Mouse (Mus musculus) C2C12 (cell line): ENCODE data around the gene Epha1. TPM values are rescaled to one million over a fixed set of nuclear protein-coding genes. Genes with fewer than 3 reads are reported as not detected.

Experiments used
- H3K27me3 ChIP-seq: one replicate; pipeline ENCODE4 v1.6.1; 2011; ENCODE audit not compliant: control insufficient read depth, insufficient read depth, insufficient read length
- H3K36me3 ChIP-seq: one replicate; pipeline ENCODE4 v1.6.1; 2011; ENCODE audit not compliant: control insufficient read depth, insufficient read depth
- H3K4me3 ChIP-seq: one replicate; pipeline ENCODE4 v1.5.1; 2011; ENCODE audit warnings: mild to moderate bottlenecking, control low read depth; ENCODE audit not compliant: poor library complexity, insufficient read depth, severe bottlenecking
- H3K79me2 ChIP-seq: one replicate; pipeline ENCODE4 v1.6.1; 2011; ENCODE audit not compliant: control insufficient read depth, insufficient read depth
- H3K79me3 ChIP-seq: one replicate; pipeline ENCODE4 v1.6.1; 2011; ENCODE audit warnings: low read depth, control low read depth
- H3ac ChIP-seq: one replicate; pipeline ENCODE3; 2011; ENCODE audit warnings: low read depth; ENCODE audit not compliant: control insufficient read depth, insufficient read length
- CEBPB ChIP-seq: IDR thresholded peaks from one replicate; pipeline ENCODE4 v1.6.1; 2011; ENCODE audit warnings: low read depth, mild to moderate bottlenecking, control low read depth, moderate library complexity
- CTCF ChIP-seq: IDR thresholded peaks from one replicate; pipeline ENCODE4 v1.5.1; 2011; ENCODE audit not compliant: control insufficient read depth, insufficient read depth, insufficient read length
- FOSL1 ChIP-seq: IDR thresholded peaks from one replicate; pipeline ENCODE4 v1.8.0; 2011; ENCODE audit warnings: mild to moderate bottlenecking, low read length; ENCODE audit not compliant: poor library complexity, insufficient read depth, severe bottlenecking
- MAX ChIP-seq: IDR thresholded peaks from one replicate; pipeline ENCODE4 v1.6.1; 2011; ENCODE audit warnings: mild to moderate bottlenecking, control low read depth
- MYOD1 ChIP-seq: IDR thresholded peaks from one replicate; pipeline ENCODE4 v1.6.1; 2011; ENCODE audit warnings: low read depth; ENCODE audit not compliant: control insufficient read depth, insufficient read length
- MYOG ChIP-seq: IDR thresholded peaks from one replicate; pipeline ENCODE4 v1.6.1; 2011; ENCODE audit not compliant: control insufficient read depth, insufficient read length; ENCODE audit errors: extremely low read depth
- USF1 ChIP-seq: IDR thresholded peaks from one replicate; pipeline ENCODE4 v1.6.1; 2011; ENCODE audit warnings: low read depth, mild to moderate bottlenecking, control low read depth, moderate library complexity
- polyA plus RNA-seq: library from polyadenylated mRNA; unstranded; fragments of >200 nt; fragmentation: generic; extraction: Trizol; gene quantifications from one replicate; pipeline ENCODE4 v1.2.1, GENCODE M21; 2012; ENCODE audit warnings: missing spikeins

Gene Epha1
- polyA plus RNA-seq, 1 experiment: 8.4 TPM

- Histone ChIP-seq H3K4me3 (no peak overlapping the region), H3K36me3 (no peaks in the 10 kb centered on the region), H3ac (no peak overlapping the region), H3K79me3 (no peaks in the 10 kb centered on the region), H3K27me3 (no peaks in the 10 kb centered on the region), H3K79me2 (no peaks in the 10 kb centered on the region)
- TF ChIP-seq USF1 (no peak), MYOD1 (no peak)
These were observed 29.5 kb downstream of the Epha1 start for GRCm38 (mm10) chr6:42343361-42344120.

DNA sequence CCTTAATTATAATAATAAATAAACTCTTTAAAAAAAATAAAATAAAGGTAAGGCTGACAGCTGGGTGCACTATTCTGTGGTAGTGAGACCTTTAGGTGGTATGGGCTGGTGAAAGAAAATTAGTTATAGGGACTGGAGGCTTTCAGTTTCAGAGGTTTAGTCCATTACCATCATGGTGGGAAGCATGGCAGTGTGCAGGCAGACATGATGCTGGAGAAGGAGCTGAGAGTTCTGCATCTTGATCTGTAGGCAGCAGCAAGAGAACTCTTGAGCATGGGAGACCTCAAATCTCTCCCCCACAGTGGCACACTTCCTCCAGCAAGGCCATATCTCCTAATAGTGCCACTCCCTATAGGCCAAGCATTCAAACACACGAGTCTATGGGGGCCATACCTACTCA, 30.9 kb downstream of the Epha1 start:
- H3K36me3 ChIP-seq: no peaks in the 10 kb centered on the region
- H3K79me3 ChIP-seq: no peaks in the 10 kb centered on the region
- no peaks in the 10 kb centered on the region for H3K27me3 ChIP-seq

DNA sequence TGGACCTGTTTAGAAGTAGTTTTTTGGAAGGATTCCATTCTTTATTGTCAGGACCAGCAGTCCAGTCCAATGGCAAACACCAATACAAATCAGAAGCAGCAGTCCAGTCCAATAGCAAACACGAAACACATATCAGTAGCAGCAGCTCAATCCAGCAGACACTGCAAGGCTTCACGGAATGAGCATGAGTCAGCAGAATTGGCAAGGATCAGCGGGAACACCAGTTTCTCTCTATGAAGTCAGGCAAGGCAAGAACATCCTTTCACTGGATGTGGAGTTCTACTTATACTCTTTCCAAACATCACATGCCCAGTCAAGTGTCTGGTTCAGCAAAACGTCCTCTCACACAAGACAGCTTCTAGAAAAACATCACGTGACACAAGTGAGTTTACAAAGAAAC, 33.1 kb downstream of the Epha1 start:
- Histone ChIP-seq H3K4me3 (no peak overlapping the region), H3K79me3 (no peaks in the 10 kb centered on the region), H3K27me3 (no peaks in the 10 kb centered on the region), H3K36me3 (no peaks in the 10 kb centered on the region), H3ac (no peak overlapping the region), H3K79me2 (no peaks in the 10 kb centered on the region)
- TF ChIP-seq MYOD1 (no peak), USF1 (peak; percentile 26)

More for the DNA sequence above, 30.9 kb downstream of the Epha1 start:
- Histone ChIP-seq H3K4me3 (no peak overlapping the region), H3ac (no peak overlapping the region), H3K79me2 (no peaks in the 10 kb centered on the region)
- TF ChIP-seq MYOG (no peak), MYOD1 (no peak), MAX (no peak), USF1 (no peak), FOSL1 (no peak), CTCF (no peak), CEBPB (no peak)

DNA sequence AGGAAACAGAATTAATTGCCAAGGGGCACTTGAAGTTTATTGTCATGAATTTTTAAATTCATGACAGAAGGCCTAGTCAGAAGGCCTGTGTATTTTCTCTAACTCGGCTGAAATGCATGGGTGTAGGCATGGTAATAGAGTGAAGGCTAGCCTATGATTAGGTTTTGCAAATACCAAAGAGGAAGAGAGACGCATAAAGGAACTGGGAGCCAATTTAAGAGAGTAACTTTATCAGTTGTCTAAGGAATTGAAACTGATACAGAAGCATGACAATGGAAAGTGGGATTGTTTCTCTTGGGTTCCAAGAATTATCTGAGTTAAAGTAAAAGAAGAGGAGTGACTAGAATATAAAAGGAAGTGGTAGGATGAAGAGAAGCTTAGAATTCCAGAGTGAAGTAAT, 33.9 kb downstream of the Epha1 start:
- no peaks in the 10 kb centered on the region for H3K36me3 ChIP-seq
- H3K4me3 ChIP-seq: no peak overlapping the region
- no peak overlapping the region for H3ac ChIP-seq
- no peaks in the 10 kb centered on the region for H3K79me3 ChIP-seq
- no peaks in the 10 kb centered on the region for H3K27me3 ChIP-seq
- H3K79me2 ChIP-seq: no peaks in the 10 kb centered on the region
- TF ChIP-seq CTCF (no peak), CEBPB (no peak), MYOG (no peak), USF1 (no peak), MAX (no peak), MYOD1 (no peak), FOSL1 (no peak)

DNA sequence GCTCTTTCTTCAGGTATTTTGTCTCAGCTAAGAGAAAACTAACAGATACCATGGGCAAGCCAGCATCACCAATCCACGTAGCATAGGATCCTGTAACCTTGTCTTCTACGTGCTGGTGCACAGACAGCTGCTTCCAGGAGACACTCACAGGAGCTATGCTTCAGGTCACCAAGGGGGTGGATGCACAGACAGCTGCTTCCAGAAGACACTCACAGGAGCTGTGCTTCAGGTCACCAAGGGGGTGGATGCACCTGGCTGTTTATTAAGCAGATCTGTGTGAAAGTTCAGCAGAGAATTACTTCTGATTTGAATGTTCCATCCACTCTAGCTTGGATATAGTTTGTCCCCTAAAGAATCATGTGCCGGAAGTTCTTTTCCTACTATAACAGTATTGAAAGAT, 42.1 kb downstream of the Epha1 start:
- no peak for TF ChIP-seq MAX
- no peak for TF ChIP-seq MYOG
- TF ChIP-seq USF1: no peak
- no peak for TF ChIP-seq MYOD1
- no peak for TF ChIP-seq CTCF
- TF ChIP-seq CEBPB: no peak
- TF ChIP-seq FOSL1: no peak
- no peaks in the 10 kb centered on the region for H3K79me2 ChIP-seq
- H3K27me3 ChIP-seq: no peaks in the 10 kb centered on the region
- H3K79me3 ChIP-seq: no peaks in the 10 kb centered on the region
- H3K36me3 ChIP-seq: no peaks in the 10 kb centered on the region
- H3K4me3 ChIP-seq: no peak overlapping the region
- no peak overlapping the region for H3ac ChIP-seq

DNA sequence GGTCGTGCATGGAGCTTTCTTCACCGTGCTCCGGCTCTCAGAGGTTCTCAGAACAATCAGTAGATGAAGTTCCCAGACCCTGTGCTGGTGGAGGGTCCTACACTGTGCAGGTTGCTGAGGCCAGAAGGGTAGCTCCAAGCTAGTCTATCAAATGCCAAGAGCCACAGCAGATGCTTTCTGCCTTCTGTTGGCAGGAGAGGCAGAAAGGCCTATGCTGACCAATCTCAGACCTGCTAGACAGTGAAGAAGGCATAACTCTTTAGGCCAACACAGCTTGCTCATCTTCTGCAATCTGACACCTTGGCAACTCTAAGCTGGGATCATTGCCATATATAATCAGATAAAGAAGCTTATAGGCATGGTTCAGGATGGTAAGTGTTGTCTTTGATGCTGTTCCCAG, 42.9 kb downstream of the Epha1 start:
- no peaks in the 10 kb centered on the region for H3K79me2 ChIP-seq
- H3K36me3 ChIP-seq: no peaks in the 10 kb centered on the region
- no peak overlapping the region for H3ac ChIP-seq
- TF ChIP-seq FOSL1 (no peak), USF1 (no peak), CTCF (no peak), MYOD1 (no peak), MYOG (no peak), CEBPB (no peak), MAX (no peak)
- H3K4me3 ChIP-seq: no peak overlapping the region
- no peaks in the 10 kb centered on the region for H3K27me3 ChIP-seq
- no peaks in the 10 kb centered on the region for H3K79me3 ChIP-seq
